Mouse (Mus musculus) intestine, embryonic 14.5 days (tissue): ENCODE results near the gene Lef1. TPM values are rescaled to one million over a fixed set of nuclear protein-coding genes. Genes with fewer than 3 reads are reported as not detected.

Experiments used
- ATAC-seq: fragments of 200-750 bp; cut with Nextera tagmentation; replicated peaks from 2 replicates; pipeline ENCODE4 v1.8.0; 2017; ENCODE audit warnings: low read depth, moderate number of reproducible peaks, moderate TSS enrichment, moderate library complexity; ENCODE audit not compliant: low FRiP score, low TSS enrichment
- DNase-seq: peaks from one replicate; pipeline ENCODE4 v3.0.0-alpha.2; 2018; ENCODE audit warnings: low spot score
- H3K27ac ChIP-seq: fragments of 300-500 bp; sonication (generic); 2 replicates; pipeline ENCODE4 v1.5.1; 2014; ENCODE audit warnings: low read depth, mild to moderate bottlenecking, control low read depth
- H3K27me3 ChIP-seq: fragments of 300-500 bp; sonication (generic); replicated peaks from 2 replicates; pipeline ENCODE4 v1.6.1; 2014; ENCODE audit warnings: low read length, control low read depth; ENCODE audit not compliant: control insufficient read depth, insufficient read depth
- H3K36me3 ChIP-seq: fragments of 300-500 bp; sonication (generic); 2 replicates; pipeline ENCODE4 v1.6.1; 2014; ENCODE audit warnings: low read length, control low read depth; ENCODE audit not compliant: control insufficient read depth, insufficient read depth
- H3K4me1 ChIP-seq: fragments of 300-500 bp; sonication (generic); replicated peaks from 2 replicates; pipeline ENCODE4 v1.6.1; 2014; ENCODE audit warnings: low read length, control low read depth, mixed read lengths; ENCODE audit not compliant: control insufficient read depth, insufficient read depth
- H3K4me2 ChIP-seq: fragments of 300-500 bp; sonication (generic); 2 replicates; pipeline ENCODE4 v1.6.1; 2014; ENCODE audit warnings: low read length
- H3K4me3 ChIP-seq: fragments of 300-500 bp; sonication (generic); 2 replicates; pipeline ENCODE4 v1.5.1; 2014; ENCODE audit warnings: low read depth, low read length, control low read depth, mixed read lengths
- H3K9ac ChIP-seq: fragments of 300-500 bp; sonication (generic); 2 replicates; pipeline ENCODE4 v1.6.1; 2014; ENCODE audit warnings: mild to moderate bottlenecking, low read length
- H3K9me3 ChIP-seq: fragments of 300-500 bp; sonication (generic); 2 replicates; pipeline ENCODE4 v1.6.1; 2016; ENCODE audit warnings: low read length, control low read depth; ENCODE audit not compliant: control insufficient read depth
- WGBS: fragments of 180-500 bp; shearing (Covaris S2); extraction: QIAGEN DNeasy Blood & Tissue Kit; methylation state at CpG from one replicate; pipeline ENCODE4 v1.1.7; 2014; 5-methylcytosine and 5-hydroxymethylcytosine counted together
- polyA plus RNA-seq: library from polyadenylated mRNA; unstranded; fragments of >200 nt; fragmentation: Nextera tagmentation; extraction: Ambion mirVana; gene quantifications from 2 replicates; pipeline ENCODE4 v1.2.1, GENCODE M21; 2014

The Lef1 gene
- polyA plus RNA-seq, 1 experiment from 2014 or later, result 0.69 TPM

DNA sequence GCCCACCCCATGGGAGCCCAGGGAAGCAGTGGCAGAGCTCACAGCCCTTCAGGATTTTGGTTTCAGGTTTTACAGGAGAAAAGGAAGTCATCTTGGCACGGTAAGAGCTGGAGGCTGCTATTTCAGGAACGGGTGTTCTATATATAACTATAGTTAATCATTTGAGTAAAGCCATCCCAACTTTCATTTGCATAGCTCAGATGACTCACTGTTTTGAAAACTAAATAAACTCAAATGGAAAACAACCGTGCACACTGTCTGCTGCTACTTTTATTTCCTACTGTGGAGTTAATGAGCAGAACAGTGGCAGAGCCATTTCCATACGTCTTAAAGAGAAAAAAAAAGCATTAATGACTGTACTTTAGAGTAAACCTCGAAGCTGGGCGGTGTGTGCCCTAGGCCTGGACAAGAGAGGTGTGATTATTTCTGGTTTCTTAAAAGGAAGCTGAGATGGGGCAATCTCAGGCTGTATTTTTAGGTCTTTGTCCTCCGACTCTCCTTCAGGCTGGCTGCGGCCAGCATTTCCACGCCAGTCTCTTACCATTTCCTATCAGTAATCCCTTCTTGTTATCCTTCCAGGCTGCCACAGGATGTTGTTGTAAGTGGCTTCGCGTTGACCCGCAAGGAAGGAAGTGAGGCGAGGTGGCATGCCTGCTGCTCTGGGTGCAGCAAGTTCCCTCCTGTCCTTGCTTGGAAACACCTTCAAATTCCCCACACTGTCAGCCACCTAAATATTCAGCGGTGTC lies 29.2 kb downstream of the Lef1 start:
- H3K27me3 ChIP-seq, result 0 out of 2 replicates have a peak, but pooled peaks cover 5% of the 10 kb centered on the region
- ATAC-seq, result no peak
- no peak overlapping the region for H3K4me2 ChIP-seq
- 0 out of 2 replicates have a peak, but pooled peaks cover 4% of the 10 kb centered on the region for H3K4me1 ChIP-seq
- WGBS, result 56% methylated on average over 14 of the region's 14 CpGs
- H3K36me3 ChIP-seq, result no peaks in the 10 kb centered on the region
- H3K27ac ChIP-seq, result no peak overlapping the region
- no peak for DNase-seq
- H3K9me3 ChIP-seq, result no peaks in the 10 kb centered on the region
- H3K4me3 ChIP-seq, result no peak overlapping the region
- H3K9ac ChIP-seq, result no peak overlapping the region

DNA sequence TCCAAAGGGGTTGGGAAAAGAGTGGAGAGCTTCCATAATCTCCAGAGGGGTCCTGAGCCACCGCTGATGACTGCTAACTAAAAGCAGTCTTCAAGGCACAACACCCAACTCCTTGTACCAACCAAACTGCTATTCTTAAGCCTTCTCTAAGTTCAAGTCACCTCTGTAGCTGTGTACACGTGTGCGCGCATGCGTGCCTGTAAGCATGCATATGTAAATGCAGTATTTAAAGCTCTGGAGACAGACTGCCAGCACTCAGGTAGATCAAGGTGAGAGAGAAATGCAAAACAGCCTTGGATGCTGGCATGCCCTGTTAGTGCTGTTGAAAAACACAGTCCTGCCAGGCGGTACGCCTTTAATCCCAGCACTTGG lies 29.8 kb downstream of the Lef1 start:
- ATAC-seq, result no peak
- no peak overlapping the region for H3K9ac ChIP-seq
- WGBS, result 88% methylated on average over 7 of the region's 7 CpGs
- no peak for DNase-seq
- H3K36me3 ChIP-seq, result no peaks in the 10 kb centered on the region
- H3K4me3 ChIP-seq, result no peak overlapping the region
- no peak overlapping the region for H3K4me2 ChIP-seq
- H3K9me3 ChIP-seq, result no peaks in the 10 kb centered on the region
- no peak overlapping the region for H3K27ac ChIP-seq
- 0 out of 2 replicates have a peak, but pooled peaks cover 4% of the 10 kb centered on the region for H3K4me1 ChIP-seq
- H3K27me3 ChIP-seq, result 0 out of 2 replicates have a peak, but pooled peaks cover 5% of the 10 kb centered on the region

DNA sequence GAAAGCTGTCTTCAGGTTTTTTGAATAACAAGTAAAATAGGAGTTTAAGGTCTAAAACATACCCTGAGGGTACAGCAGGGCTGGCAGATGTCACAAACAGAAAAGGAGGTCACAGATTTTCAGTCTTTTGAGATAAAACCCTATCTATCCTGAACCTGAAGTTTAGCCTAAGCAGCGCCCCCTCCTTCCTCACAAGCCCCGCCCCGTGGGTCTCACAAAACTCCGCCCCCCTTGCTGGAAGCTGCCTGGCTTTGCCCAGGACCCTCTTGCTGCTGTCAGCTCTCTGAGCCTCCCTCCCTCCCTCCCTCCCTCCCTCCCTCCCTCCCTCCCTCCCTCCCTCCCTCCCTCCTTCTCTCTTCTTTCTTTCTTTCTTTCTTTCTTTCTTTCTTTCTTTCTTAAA lies 31.3 kb downstream of the Lef1 start:
- Histone ChIP-seq H3K9ac (no peak overlapping the region), H3K36me3 (no peaks in the 10 kb centered on the region), H3K4me3 (no peak overlapping the region), H3K27me3 (0 out of 2 replicates have a peak, but pooled peaks cover 5% of the 10 kb centered on the region), H3K4me1 (0 out of 2 replicates have a peak, but pooled peaks cover 4% of the 10 kb centered on the region), H3K9me3 (no peaks in the 10 kb centered on the region), H3K4me2 (no peak overlapping the region), H3K27ac (no peak overlapping the region)
- ATAC-seq (no peak), DNase-seq (no peak)
- WGBS, result 16% methylated on average over 4 of the region's 4 CpGs

DNA sequence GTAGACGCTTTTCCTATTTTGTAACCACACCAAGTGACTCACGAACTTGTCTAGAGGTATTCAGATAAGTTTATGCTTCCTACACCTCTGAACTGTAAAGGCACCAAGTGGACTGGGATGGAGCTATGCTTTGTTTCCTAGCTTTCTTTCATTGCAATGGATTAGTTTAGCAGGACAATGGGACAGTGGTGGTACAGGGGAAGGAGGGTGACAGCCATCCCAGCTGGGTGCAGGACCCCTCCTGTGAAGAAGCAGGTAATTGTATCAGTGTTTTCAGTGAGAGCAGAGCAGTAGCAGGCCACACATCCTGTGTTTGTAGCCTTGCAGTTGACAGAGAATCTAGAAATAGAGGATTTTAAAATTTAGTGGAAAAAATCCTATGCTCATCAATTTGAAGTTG lies 34.0 kb downstream of the Lef1 start:
- H3K9me3 ChIP-seq, result no peaks in the 10 kb centered on the region
- no peak overlapping the region for H3K27ac ChIP-seq
- 0 out of 2 replicates have a peak, but pooled peaks cover 2% of the 10 kb centered on the region for H3K4me1 ChIP-seq
- DNase-seq (no peak), ATAC-seq (no peak)
- no peak overlapping the region for H3K4me3 ChIP-seq
- WGBS, result 68% methylated on average over 2 of the region's 2 CpGs
- H3K9ac ChIP-seq, result no peak overlapping the region
- H3K4me2 ChIP-seq, result no peak overlapping the region
- 0 out of 2 replicates have a peak, but pooled peaks cover 5% of the 10 kb centered on the region for H3K27me3 ChIP-seq
- no peaks in the 10 kb centered on the region for H3K36me3 ChIP-seq

DNA sequence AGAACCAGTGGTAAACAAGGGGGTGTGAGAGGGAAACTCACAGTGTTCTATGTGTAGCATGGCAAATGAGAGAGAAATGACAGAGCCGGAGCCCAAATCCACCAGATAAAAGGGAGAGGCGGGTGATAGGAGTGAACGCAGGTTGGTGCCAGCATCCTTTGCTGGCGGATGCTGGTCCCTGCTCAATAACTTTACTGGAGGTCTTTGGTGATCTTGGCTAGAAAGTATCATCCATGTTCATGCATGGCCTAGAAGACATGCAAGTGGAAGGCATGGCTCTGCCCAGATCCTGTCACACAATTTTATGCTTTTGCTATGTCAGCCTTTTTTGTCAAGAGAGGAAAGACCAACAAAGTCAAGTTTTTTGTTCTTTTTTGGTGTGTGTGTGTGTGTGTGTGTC lies 42.6 kb downstream of the Lef1 start:
- DNase-seq (no peak), ATAC-seq (no peak)
- Histone ChIP-seq H3K4me1 (no peaks in the 10 kb centered on the region), H3K4me2 (no peak overlapping the region), H3K9me3 (no peaks in the 10 kb centered on the region), H3K27ac (no peak overlapping the region), H3K27me3 (no peaks in the 10 kb centered on the region), H3K9ac (no peak overlapping the region), H3K36me3 (no peaks in the 10 kb centered on the region), H3K4me3 (no peak overlapping the region)
- WGBS, result 91% methylated on average over 4 of the region's 4 CpGs

DNA sequence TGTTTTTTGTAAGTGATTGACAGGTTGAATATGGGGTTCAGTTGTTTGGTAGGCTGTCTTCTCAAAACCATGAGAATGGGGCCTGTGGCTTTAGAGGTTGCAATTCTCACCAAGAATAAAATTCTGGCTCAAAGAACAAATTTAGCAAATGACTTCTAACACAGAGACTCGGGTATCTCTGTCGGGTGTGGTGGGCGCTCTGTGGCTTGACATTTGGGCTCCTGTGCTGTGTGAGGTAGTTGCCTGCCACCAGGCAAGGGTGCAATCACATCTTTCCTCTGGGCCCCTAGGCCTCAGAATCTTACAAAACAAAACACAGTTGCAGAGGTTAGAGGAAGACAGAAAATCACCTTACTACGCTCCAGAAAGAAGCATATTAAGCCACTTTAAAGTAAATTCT lies 43.6 kb downstream of the Lef1 start:
- H3K9ac ChIP-seq, result no peak overlapping the region
- no peaks in the 10 kb centered on the region for H3K36me3 ChIP-seq
- no peaks in the 10 kb centered on the region for H3K9me3 ChIP-seq
- H3K4me2 ChIP-seq, result no peak overlapping the region
- no peaks in the 10 kb centered on the region for H3K4me1 ChIP-seq
- no peak overlapping the region for H3K27ac ChIP-seq
- 85% methylated on average over 4 of the region's 4 CpGs for WGBS
- ATAC-seq (no peak), DNase-seq (no peak)
- no peak overlapping the region for H3K4me3 ChIP-seq
- no peaks in the 10 kb centered on the region for H3K27me3 ChIP-seq

DNA sequence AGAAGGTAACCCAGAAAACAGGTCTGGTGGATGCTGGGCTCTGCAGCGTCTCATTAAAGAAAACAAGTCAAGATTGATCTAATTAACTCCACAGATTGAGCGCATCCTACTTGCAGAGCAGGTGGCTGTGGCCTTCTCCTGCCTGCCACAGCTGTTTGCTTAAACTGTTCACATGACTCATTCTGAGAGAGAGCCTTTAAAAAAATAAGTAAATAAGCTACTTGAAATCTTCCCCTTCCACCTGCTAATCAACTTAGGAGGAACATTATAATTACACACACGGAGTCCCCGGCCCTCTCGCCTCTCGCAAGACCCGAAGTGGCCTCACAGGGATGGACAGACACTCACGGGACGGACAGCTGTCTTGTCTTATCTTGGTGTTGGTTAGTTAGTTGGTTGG lies 44.3 kb downstream of the Lef1 start:
- 84% methylated on average over 9 of the region's 9 CpGs for WGBS
- no peaks in the 10 kb centered on the region for H3K9me3 ChIP-seq
- ATAC-seq (no peak), DNase-seq (no peak)
- no peaks in the 10 kb centered on the region for H3K36me3 ChIP-seq
- H3K4me3 ChIP-seq, result no peak overlapping the region
- no peak overlapping the region for H3K9ac ChIP-seq
- no peaks in the 10 kb centered on the region for H3K27me3 ChIP-seq
- no peaks in the 10 kb centered on the region for H3K4me1 ChIP-seq
- H3K27ac ChIP-seq, result no peak overlapping the region
- no peak overlapping the region for H3K4me2 ChIP-seq

DNA sequence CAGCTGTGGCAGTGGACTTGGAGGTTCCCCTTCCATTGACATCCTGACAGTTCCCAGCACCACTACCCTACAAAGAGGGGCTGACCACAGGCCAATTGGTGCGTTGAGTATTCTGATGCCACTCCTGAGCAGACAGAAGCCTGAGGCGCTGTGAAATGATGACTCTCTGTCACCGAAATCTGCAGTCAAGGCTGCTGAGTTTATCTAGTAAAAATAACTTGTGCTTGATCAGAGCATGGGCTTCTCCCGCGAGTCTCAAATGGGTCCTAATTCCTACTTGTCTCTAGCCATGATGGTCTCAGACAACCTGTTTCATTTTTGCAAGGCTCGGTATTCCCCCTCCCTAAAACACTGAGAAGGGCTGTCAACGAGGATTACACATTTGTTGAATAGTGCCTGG lies 44.8 kb downstream of the Lef1 start:
- H3K27ac ChIP-seq, result no peak overlapping the region
- no peak overlapping the region for H3K4me3 ChIP-seq
- no peak overlapping the region for H3K9ac ChIP-seq
- H3K36me3 ChIP-seq, result no peaks in the 10 kb centered on the region
- WGBS, result 76% methylated on average over 7 of the region's 7 CpGs
- no peak for ATAC-seq
- DNase-seq, result no peak
- no peak overlapping the region for H3K4me2 ChIP-seq
- no peaks in the 10 kb centered on the region for H3K4me1 ChIP-seq
- H3K9me3 ChIP-seq, result no peaks in the 10 kb centered on the region
- no peaks in the 10 kb centered on the region for H3K27me3 ChIP-seq

DNA sequence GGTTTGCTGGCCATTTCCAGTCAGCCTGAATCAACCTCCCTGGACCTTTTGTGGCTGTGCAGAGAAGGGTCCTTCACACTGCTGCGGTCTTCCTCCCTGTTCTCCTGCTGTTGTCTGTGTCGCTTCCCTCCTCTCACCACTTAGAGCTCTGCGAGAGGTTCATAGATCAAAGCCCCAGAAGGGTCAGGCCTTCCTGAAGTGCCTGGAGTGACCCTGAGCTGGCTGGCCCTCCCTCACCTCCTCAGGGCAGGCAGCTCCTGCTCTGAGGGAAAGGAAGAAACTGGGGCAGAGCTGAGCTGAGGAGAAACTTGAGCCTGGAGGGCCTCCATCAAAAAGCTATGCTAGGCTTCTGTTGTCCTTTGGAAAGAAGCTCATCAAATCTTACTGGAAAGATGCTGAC lies 45.4 kb downstream of the Lef1 start:
- no peaks in the 10 kb centered on the region for H3K27me3 ChIP-seq
- no peak overlapping the region for H3K27ac ChIP-seq
- H3K4me1 ChIP-seq, result no peaks in the 10 kb centered on the region
- DNase-seq, result no peak
- ATAC-seq, result no peak
- no peak overlapping the region for H3K4me2 ChIP-seq
- WGBS, result 44% methylated on average over 3 of the region's 3 CpGs
- no peaks in the 10 kb centered on the region for H3K9me3 ChIP-seq
- no peak overlapping the region for H3K4me3 ChIP-seq
- no peaks in the 10 kb centered on the region for H3K36me3 ChIP-seq
- H3K9ac ChIP-seq, result no peak overlapping the region
